Mouse (Mus musculus): ENCODE results near the gene Gm17617.
"Not testable (repeated sequence)": the region's sequence is repeated elsewhere in the genome, so short reads cannot be mapped to it uniquely, and the experiment has no call there.

Gene Gm17617

GRCm38 (mm10) chr13:55135382-55135781 lies 2.0 kb upstream of the Gm17617 start:
- DNase-seq (ENCODE audit: extremely low read depth, low read depth), result peak; percentile 24

DNA sequence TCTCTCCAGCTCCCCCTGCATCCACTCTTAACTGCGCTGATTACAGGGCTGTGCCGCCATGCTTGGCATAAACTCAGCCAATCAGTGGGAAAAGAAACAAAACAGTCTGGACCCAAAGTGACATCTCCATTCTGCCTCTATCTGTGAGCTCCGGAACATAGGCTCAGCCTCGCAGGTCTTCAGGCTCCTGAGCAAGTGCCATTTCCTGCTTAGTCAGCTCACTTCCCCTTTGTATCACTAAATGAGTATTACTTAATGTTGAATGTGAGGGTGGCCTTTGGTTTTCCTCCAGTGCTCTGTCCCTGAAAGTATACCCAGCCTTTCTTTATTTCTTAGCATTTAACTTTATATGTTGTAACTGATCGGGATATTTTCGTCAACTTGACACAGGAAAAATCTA lies 8.4 kb downstream of the Gm17617 start:
- no peak for DNase-seq (ENCODE audit: extremely low read depth, low read depth)

GRCm38 (mm10) chr13:55114375-55114774 lies 19.0 kb downstream of the Gm17617 start:
- no peak for DNase-seq (ENCODE audit: extremely low read depth, low read depth)

GRCm38 (mm10) chr13:55107694-55108093 lies 25.7 kb downstream of the Gm17617 start:
- no peak for DNase-seq (ENCODE audit: extremely low read depth, low read depth)

DNA sequence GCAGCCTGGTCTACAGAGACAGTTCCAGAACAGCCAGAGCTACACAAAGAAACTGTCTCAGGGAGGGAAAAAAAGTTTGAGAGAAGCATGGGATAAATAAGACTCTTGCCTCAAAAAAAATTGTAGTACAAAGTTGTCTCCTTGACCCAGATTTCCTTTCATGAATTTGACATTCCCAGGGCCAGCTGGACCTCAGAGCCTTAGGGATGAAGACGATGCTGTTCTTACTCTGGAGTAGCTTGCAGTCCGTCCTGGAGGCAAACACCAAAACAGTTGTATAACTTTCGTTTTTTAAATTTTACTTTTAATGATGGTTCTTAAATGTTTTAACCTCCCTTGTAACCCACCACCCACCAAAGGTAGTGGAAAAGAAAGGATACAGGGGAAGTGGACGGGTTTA lies 26.2 kb downstream of the Gm17617 start:
- DNase-seq (ENCODE audit: extremely low read depth, low read depth), result no peak

DNA sequence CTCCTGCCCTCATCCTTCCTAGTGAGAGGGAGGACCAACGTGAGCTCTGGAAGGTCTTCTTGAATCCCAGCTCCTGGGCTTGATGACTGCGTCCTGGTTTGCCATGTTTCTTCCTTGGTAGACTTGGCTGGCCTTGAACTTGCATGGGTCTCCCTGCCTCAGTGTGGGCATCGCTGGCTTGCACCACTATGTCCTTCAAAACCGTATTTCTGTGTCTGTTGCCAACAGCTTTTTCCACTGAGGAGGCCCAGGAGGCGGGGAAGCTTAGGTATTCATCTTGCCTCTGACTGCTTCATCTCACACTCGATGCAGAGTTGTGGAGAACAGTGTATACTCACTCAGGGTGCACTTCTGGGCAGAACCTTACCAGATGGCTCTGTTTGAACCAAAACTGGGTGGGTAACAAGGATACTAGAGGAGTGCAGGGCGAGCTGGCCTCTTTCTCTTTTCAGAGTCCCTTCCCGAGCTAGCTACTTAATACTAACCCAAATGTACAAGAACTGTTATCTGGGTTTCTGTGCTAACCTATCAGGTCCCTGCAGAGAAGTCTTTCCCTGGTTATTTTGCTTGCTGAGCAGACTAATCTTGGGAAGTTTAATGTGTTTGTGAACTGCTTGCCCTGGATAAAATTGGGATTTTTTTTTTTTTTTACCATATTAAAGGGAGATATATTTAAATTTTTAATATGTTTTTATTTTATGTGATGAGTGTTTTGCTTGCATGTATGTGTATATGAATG lies 27.2 kb downstream of the Gm17617 start:
- peak; percentile 47 for DNase-seq (ENCODE audit: extremely low read depth, low read depth)

GRCm38 (mm10) chr13:55105045-55105952 lies 28.0 kb downstream of the Gm17617 start, which contains the start of gene Zfp346:
Gene Zfp346, plus strand, starts transcription at chr13:55105311.
- DNase-seq (ENCODE audit: extremely low read depth, low read depth), result peak; percentile 92

- DNase-seq (ENCODE audit: extremely low read depth, low read depth), result no peak
These were observed 30.0 kb downstream of the Gm17617 start for GRCm38 (mm10) chr13:55103351-55103750.

GRCm38 (mm10) chr13:55102366-55102765 lies 31.0 kb downstream of the Gm17617 start:
- DNase-seq (ENCODE audit: extremely low read depth, low read depth), result peak; percentile 39

- peak; percentile 49 for DNase-seq (ENCODE audit: extremely low read depth, low read depth)
These were observed 31.7 kb downstream of the Gm17617 start for GRCm38 (mm10) chr13:55101627-55102026.

DNA sequence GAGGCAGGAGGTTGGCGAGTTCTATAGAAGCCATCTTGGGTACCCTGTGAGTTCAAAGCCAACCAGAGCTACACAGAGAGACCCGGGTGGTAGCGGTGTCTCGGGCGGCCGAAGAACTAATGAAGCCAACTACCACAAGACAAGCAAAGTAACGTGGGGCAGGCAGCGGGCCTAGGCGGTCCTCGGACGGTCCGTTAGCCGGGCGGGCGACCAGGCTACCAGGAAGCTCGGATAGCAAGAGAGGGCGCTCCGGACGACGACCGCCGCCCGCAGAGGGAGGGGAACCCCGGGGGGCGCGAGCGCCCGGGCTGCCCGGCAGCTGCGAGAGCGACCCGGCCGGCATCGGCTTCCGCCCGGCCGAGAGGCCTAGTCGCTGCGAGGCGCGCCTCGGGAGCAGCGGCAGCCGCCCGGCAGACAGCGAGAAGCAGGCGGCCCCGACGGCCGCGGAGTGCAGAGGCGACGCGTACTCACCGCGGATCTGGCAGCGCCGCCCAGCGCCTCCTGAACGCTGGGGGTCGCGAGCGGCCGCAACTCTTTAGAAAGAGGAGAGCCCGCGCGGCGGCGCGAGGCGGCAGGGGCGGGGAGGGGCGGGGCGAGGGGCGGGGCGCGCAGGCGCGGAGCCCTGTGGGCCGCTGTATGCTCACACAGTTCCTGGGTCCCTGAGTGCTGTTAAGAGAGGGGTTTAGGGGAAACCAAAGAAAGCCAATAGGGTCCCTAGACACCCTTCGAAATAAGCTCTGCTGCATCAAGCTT lies 33.4 kb downstream of the Gm17617 start, which contains the start of gene Uimc1:
Gene Uimc1, minus strand, starts transcription at position 575 of the 753 bp plus-strand sequence.
- DNase-seq (ENCODE audit: extremely low read depth, low read depth), result peak; percentile 51

DNA sequence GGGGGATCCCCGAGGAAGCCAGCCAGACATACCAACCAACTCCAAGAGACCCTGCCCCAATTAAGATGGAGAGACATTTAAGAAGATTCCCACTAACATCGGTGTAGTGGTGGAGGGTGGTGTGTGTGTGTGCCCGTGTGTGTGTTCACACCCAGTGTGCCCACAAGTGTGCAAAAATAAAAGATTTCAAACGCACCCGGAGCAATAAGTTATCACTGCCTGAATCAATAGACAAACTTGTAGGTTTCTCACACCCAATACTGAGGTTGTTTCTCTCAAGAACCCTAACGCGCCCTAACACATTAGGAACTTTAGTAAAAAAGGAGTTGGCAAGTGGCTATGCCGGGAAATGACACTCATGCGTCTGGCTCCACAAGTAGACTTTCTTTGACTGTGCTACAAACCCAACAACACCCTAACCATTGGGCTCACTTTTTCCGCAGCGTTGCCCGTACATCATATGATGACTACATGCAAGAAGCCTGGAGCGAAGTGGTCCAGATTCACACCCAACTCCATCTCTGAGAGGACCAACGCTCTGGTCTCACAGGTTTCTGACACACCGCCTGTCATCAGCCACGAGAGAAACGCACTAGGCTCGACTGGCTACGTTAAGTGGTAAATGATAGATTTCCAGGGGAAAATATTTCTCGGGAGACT lies 34.2 kb downstream of the Gm17617 start:
- DNase-seq (ENCODE audit: extremely low read depth, low read depth), result peak; percentile 59

- not testable (repeated sequence) for DNase-seq (ENCODE audit: extremely low read depth, low read depth)
These were observed 35.5 kb downstream of the Gm17617 start for GRCm38 (mm10) chr13:55097841-55098240.

- no peak for DNase-seq (ENCODE audit: extremely low read depth, low read depth)
These were observed 40.8 kb downstream of the Gm17617 start for GRCm38 (mm10) chr13:55092588-55092987.

All from MEL-GATA-1-ER (cell line).